Mouse (Mus musculus): Measurements from ENCODE around the gene Kcna5.

GRCm38 (mm10) chr6:126514720-126515119 is 20.5 kb downstream of the Kcna5 start:
- TF ChIP-seq POLR2A (IDR thresholded peaks at IDR 0.05; ENCODE audit: low read depth, low read length) (no peak), CTCF (conservative IDR thresholded peaks at IDR 0.05 in 1 of 2, IDR thresholded peaks at IDR 0.05 in 1 of 2; ENCODE audit: low read depth in 2 of 2, low read length in 2 of 2) (no peak), ETS1 (conservative IDR thresholded peaks at IDR 0.05; ENCODE audit: low read depth, low read length) (no peak), MAZ (IDR thresholded peaks at IDR 0.05; ENCODE audit: low read depth, low read length) (no peak), RAD21 (IDR thresholded peaks at IDR 0.05; ENCODE audit: low read depth, low read length) (no peak), GABPA (IDR thresholded peaks at IDR 0.05; ENCODE audit: insufficient replicate concordance, low read depth, low read length) (no peak), SIN3A (IDR thresholded peaks at IDR 0.05; ENCODE audit: low read length) (no peak), EP300 (IDR thresholded peaks at IDR 0.05; ENCODE audit: low read length) (no peak), BHLHE40 (IDR thresholded peaks at IDR 0.05; ENCODE audit: low read depth, low read length) (no peak)

Data from CH12.LX (cell line).